Mouse (Mus musculus) G1E (cell line): ENCODE measurements around the gene Nectin4.

ENCODE experiments used
- CTCF ChIP-seq: IDR thresholded peaks from 2 replicates; pipeline ENCODE4 v1.5.1; 2012; ENCODE audit warnings: low read depth, low read length, inconsistent platforms, mixed read lengths
- TAL1 ChIP-seq: conservative IDR thresholded peaks from 2 replicates; pipeline ENCODE4 v1.6.1; 2012; ENCODE audit warnings: low read depth, low read length, inconsistent platforms, mixed read lengths

DNA sequence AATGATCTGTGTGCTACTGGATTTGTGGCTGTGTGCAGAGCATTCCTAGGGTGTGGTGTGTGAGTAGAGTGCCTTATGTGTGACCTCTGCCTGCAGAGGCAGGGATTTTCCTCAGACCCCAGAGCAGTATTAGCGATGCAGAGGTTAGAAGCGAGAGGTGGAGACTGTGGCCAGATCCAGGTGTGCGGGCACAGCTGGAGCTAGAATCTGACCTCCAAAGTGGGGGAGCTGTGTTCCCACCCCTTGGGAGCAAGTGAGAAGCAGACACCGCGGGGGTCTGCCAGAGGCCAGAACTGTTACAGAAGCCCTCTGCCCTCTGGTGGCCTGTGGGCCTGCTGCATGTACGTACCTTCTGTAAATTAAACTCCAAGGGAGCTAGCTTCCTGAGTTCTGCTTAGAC lies 17.2 kb downstream of the Nectin4 start:
- TF ChIP-seq CTCF: no peak
- no peak for TF ChIP-seq TAL1
